Mouse (Mus musculus) embryonic facial prominence, embryonic 11.5 days (tissue): ENCODE results near the gene Crb3. TPM values are rescaled to one million over a fixed set of nuclear protein-coding genes. Genes with fewer than 3 reads are reported as not detected.

ENCODE experiments used
- ATAC-seq: fragments of 200-750 bp; cut with Nextera tagmentation; replicated peaks from 2 replicates; pipeline ENCODE4 v1.8.0; 2017; ENCODE audit warnings: low read depth; ENCODE audit not compliant: insufficient number of reproducible peaks, low FRiP score, low TSS enrichment
- DNase-seq: peaks from one replicate; pipeline ENCODE4 v3.0.0-alpha.2; 2015; ENCODE audit warnings: low spot score
- H3K27ac ChIP-seq: fragments of 300-500 bp; sonication (generic); replicated peaks from 2 replicates; pipeline ENCODE4 v1.5.1; 2014; ENCODE audit warnings: mild to moderate bottlenecking, low read depth, low read length, control low read depth
- H3K27me3 ChIP-seq: fragments of 300-500 bp; sonication (generic); 2 replicates; pipeline ENCODE4 v1.6.1; 2014; ENCODE audit warnings: mild to moderate bottlenecking, low read length, moderate library complexity, mixed read lengths; ENCODE audit not compliant: control insufficient read depth, insufficient read depth
- H3K36me3 ChIP-seq: fragments of 300-500 bp; sonication (generic); replicated peaks from 2 replicates; pipeline ENCODE4 v1.6.1; 2014; ENCODE audit warnings: low read depth, mild to moderate bottlenecking, low read length, moderate library complexity, mixed read lengths; ENCODE audit not compliant: control insufficient read depth, insufficient read depth
- H3K4me1 ChIP-seq: fragments of 300-500 bp; sonication (generic); 2 replicates; pipeline ENCODE4 v1.6.1; 2014; ENCODE audit warnings: low read length, mixed read lengths; ENCODE audit not compliant: control insufficient read depth, insufficient read depth
- H3K4me2 ChIP-seq: fragments of 300-500 bp; sonication (generic); 2 replicates; pipeline ENCODE4 v1.6.1; 2014; ENCODE audit warnings: low read depth, mild to moderate bottlenecking, control low read depth, low read length, moderate library complexity
- H3K4me3 ChIP-seq: fragments of 300-500 bp; sonication (generic); 2 replicates; pipeline ENCODE4 v1.5.1; 2014; ENCODE audit warnings: low read depth, low read length, control low read depth
- H3K9ac ChIP-seq: fragments of 300-500 bp; sonication (generic); replicated peaks from 2 replicates; pipeline ENCODE4 v1.6.1; 2014; ENCODE audit warnings: mild to moderate bottlenecking, control low read depth, low read length
- H3K9me3 ChIP-seq: fragments of 300-500 bp; sonication (generic); replicated peaks from 2 replicates; pipeline ENCODE4 v1.6.1; 2016; ENCODE audit warnings: mild to moderate bottlenecking, low read length, inconsistent platforms, mixed read lengths; ENCODE audit not compliant: control insufficient read depth
- WGBS: fragments of 180-500 bp; shearing (Covaris S2); extraction: QIAGEN DNeasy Blood & Tissue Kit; methylation state at CpG from one replicate; pipeline ENCODE4 v1.1.7; 2014; 5-methylcytosine and 5-hydroxymethylcytosine counted together
- polyA plus RNA-seq: library from polyadenylated mRNA; unstranded; fragments of >200 nt; fragmentation: Nextera tagmentation; extraction: Ambion mirVana; gene quantifications from 2 replicates; pipeline ENCODE4 v1.2.1, GENCODE M21; 2014

Crb3 gene
- polyA plus RNA-seq, 1 experiment from 2014 or later = 5.1 TPM

DNA sequence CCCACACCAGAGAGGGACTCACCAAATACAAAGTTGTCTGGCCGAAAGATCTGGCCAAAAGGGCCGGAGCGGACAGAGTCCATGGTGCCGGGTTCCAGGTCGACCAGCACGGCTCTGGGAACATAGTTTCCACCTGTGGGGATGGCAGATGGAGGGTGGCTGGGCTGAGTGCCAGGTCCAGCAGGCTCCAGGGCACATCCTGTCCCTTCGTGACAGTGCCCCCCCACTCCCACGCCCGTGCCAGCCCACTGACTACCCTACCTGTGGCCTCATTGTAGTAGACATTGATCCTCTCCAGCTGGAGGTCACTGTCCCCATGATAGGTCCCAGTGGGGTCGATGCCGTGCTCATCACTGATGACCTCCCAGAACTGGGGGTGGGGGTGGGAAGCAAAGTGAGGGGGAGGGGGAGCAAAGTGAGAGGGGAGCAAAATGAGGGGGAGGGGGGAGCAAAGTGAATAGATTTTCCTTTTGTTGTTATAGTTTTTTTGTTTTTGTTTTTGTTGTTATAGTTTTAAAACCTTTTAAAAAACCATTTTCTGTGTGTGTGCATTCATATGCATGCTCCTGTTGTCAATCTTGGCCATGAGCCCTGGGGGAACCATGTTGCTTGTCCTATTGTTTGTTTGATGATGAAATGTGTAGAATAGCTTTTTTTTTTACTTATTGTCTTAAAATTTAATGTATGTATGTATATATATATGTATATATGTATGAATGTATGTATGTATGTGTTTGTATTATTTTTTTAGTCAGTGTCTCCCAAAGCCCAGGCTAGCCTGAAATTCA lies 27.3 kb downstream of the Crb3 start:
- 85% methylated on average over 11 of the region's 11 CpGs for WGBS
- H3K27me3 ChIP-seq = peaks cover 7% of the 10 kb centered on the region; the same call in 1 of the 2 replicates
- no peak overlapping the region for H3K27ac ChIP-seq
- H3K4me2 ChIP-seq = no peak overlapping the region
- no peaks in the 10 kb centered on the region for H3K9me3 ChIP-seq
- no peak overlapping the region for H3K9ac ChIP-seq
- no peaks in the 10 kb centered on the region for H3K36me3 ChIP-seq
- DNase-seq (no peak), ATAC-seq (no peak)
- H3K4me3 ChIP-seq = no peak overlapping the region
- no peaks in the 10 kb centered on the region for H3K4me1 ChIP-seq

DNA sequence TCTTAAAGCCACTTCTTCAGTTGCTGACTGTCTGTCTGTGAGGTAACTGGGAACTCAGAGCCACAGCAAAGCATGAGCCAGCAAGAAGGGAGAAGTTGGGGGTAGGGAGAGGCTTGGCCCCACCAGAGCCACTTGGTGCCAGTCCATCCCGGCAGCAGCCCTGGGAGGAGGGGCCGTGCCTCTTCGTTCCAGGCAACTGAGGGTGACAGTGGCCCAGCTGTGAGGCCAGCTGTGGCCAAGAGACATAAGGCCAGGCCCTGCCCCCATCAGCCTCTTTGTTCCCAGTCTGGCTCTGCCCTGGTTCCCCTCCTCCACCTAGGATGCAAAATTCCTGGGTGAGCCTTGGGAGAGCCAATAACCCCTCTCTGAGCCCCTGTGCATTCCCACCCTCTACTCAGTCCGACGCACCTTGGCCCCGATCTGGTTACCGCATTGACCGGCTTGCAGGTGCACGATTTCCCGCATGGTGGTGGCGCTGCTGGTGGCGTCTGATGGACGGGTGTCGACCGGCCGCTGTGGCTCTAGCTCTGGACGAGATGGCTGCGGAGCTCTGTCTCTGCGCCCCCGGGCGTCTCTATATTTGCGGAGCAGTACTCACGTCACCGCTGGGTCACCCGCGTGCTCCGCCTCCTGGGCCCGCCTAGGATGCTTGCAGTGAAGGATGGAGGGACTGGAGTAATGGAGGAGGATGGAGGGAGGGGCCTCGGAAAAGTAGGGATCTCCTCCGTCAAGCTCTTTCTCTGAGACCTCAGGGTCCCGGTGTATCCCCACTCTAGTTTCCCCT lies 28.3 kb downstream of the Crb3 start, which contains the start of gene Tubb4a:
Gene Tubb4a (minus strand): TSS at position 734 of the 784 bp plus-strand sequence.
- peak within 1 kb of the TSS; percentile 54 for H3K9ac ChIP-seq
- under 1% methylated on average over 31 of the region's 31 CpGs for WGBS
- peak within 1 kb of the TSS; percentile 39 for H3K4me2 ChIP-seq
- H3K27ac ChIP-seq = no peak within 1 kb of the TSS
- no peaks in the 10 kb centered on the region for H3K36me3 ChIP-seq
- DNase-seq = peak; percentile 65
- H3K27me3 ChIP-seq = peaks cover 7% of the 10 kb centered on the region; the same call in 1 of the 2 replicates
- H3K4me3 ChIP-seq = peak within 1 kb of the TSS; percentile 36
- no peaks in the 10 kb centered on the region for H3K9me3 ChIP-seq
- no peaks in the 10 kb centered on the region for H3K4me1 ChIP-seq
- peak; percentile 74 for ATAC-seq

DNA sequence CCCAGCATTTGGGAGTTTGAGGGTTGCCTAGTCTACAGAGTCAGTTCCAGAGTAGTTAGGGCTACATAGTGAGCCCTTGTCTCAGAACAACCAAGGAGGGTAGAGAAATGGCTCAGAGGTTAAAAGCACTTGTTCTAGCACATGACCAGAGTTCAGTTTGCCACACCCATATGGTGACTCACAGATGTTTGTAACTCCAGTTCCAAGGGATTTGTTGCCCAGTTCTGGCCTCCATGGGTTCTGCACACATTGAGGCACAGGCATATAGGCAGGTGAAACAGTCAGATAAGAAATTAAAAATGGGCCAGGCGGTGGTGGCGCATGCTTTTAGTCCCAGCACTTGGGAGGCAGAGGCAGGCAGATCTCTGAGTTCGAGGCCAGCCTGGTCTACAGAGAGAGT lies 35.3 kb downstream of the Crb3 start:
- Histone ChIP-seq H3K4me1 (no peaks in the 10 kb centered on the region), H3K36me3 (no peaks in the 10 kb centered on the region), H3K4me3 (no peak overlapping the region), H3K27me3 (no peaks in the 10 kb centered on the region), H3K9ac (no peak overlapping the region), H3K9me3 (no peaks in the 10 kb centered on the region), H3K4me2 (no peak overlapping the region), H3K27ac (no peak overlapping the region)
- 96% methylated on average over 3 of the region's 3 CpGs for WGBS
- DNase-seq (no peak), ATAC-seq (no peak)

DNA sequence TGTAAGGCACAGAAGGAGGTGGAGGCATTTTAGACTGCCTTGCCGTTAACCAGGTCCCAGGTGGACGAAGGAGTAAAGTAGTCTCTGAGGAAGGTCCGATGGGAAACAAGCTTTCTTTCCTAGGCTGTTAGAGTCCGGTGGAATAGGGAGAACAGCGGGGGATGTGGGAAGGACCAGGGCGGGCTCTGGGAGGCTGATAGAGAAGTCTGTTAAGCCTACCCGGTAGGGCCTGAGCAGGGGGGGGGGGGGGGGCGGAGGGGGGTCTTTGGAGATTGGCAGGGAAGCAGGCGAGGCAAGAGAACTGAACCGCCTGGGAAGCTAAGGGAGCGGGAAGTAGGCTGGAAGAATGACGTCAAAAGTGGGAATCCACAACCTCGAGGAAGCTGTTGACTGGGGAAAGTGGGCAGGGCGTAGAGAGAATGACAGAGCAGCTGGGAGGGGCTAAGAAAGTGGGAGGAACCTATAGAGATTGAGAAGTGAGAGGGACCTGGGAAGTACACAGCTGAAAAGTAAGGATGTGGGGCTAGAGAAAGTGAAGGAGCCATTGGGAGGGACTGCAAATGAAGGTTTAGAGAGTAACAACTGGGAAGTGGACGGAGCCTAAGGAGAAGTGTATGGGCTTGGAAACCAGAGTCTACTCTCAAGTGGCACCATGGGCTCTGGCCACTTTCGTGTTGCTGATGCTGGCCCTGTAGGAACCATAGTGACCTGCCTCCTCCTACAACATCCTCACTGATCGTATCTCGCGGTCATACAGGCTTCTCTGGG lies 37.1 kb downstream of the Crb3 start:
- Histone ChIP-seq H3K4me3 (no peak overlapping the region), H3K4me1 (no peaks in the 10 kb centered on the region)

DNA sequence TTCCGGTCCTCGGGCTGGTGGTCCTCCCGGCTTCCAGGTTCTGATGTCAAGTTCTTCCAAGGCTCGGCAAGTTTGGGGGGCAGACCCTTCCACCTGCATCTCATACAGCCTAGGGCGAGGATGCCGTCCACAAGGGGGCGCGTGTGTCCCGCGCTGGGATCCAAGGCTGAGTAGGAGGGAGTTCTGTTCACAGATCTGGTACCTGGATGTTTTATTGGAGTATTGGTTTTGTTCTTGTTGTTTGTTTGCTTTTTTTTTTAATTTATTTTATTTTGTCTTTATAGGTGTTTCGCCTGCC lies 37.7 kb downstream of the Crb3 start:
- DNase-seq = peak; percentile 81
- Histone ChIP-seq H3K4me2 (peak overlapping the region; percentile 17; the same call in 1 of the 2 replicates), H3K4me3 (no peak overlapping the region), H3K36me3 (no peaks in the 10 kb centered on the region), H3K27me3 (no peaks in the 10 kb centered on the region), H3K27ac (no peak overlapping the region), H3K9ac (no peak overlapping the region), H3K9me3 (no peaks in the 10 kb centered on the region), H3K4me1 (no peaks in the 10 kb centered on the region)
- under 1% methylated on average over 11 of the region's 11 CpGs for WGBS
- ATAC-seq = peak; percentile 83

More for the DNA sequence above, 37.1 kb downstream of the Crb3 start:
- Histone ChIP-seq H3K9ac (no peak overlapping the region), H3K9me3 (no peaks in the 10 kb centered on the region), H3K27ac (no peak overlapping the region), H3K36me3 (no peaks in the 10 kb centered on the region), H3K4me2 (peak overlapping the region; percentile 29), H3K27me3 (no peaks in the 10 kb centered on the region)
- WGBS = 2% methylated on average over 18 of the region's 19 CpGs
- ATAC-seq = peak; percentile 63
- DNase-seq = peak; percentile 56

DNA sequence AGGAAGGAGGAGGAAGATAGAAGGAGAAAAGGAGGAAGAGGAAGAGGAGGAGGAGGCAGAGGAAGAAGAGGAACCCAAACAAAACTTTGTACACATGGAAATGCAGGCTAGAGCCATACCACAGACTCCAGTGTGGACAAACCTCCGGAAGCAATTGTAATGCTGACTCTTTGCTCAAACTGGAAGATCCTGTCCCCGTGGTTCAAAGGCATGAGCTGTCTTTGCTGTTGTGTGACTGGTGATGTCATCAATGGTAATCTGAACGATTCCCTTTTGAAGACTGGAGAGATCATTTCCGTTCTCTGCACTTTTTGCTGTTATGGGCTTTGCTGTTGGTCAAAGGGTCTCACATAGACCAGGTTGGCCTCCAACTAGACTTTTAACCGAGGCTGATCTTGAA lies 39.4 kb downstream of the Crb3 start:
- WGBS = 81% methylated on average over 5 of the region's 5 CpGs
- no peak for DNase-seq
- no peak overlapping the region for H3K9ac ChIP-seq

DNA sequence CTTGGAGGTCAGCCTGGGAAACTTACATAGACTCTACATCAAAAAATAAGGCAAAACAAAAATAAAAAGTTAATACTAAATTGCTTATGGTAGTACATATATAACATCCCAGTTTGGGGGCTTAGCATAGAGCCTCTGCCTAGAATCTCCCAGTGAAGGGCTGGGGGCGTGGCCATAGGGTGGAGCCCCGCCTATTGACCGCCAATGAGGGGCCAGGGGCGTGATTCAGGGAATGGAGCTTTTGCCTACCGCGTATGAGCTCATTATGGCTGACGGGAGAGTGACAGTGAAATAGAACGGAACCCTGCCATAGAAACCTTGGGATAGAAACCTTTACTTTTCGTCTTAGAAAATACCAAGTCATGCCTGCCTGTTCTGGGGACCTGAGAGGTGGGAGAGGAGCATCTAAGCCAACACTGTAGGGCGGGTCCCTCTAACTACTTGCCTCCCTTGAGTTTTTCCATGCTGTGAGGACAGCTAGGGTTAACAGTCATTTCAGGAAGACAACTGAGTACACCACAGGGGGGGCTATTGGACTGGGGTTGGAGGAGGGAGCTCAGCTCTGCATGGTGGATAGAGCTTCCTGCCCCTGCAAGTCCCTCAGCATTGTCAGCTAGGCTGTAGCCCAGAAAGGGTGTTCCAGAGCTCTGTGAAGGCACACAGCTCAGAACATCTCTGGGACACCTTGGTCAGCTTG lies 40.9 kb downstream of the Crb3 start:
- 4% methylated on average over 10 of the region's 10 CpGs for WGBS
- H3K9ac ChIP-seq = no peak overlapping the region
- no peaks in the 10 kb centered on the region for H3K9me3 ChIP-seq
- DNase-seq = peak; percentile 44
- H3K4me1 ChIP-seq = no peaks in the 10 kb centered on the region
- no peaks in the 10 kb centered on the region for H3K27me3 ChIP-seq
- H3K4me3 ChIP-seq = no peak overlapping the region
- ATAC-seq = no peak
- H3K36me3 ChIP-seq = no peaks in the 10 kb centered on the region
- H3K4me2 ChIP-seq = no peak overlapping the region
- no peak overlapping the region for H3K27ac ChIP-seq

More for the DNA sequence above, 39.4 kb downstream of the Crb3 start:
- Histone ChIP-seq H3K4me1 (no peaks in the 10 kb centered on the region), H3K9me3 (no peaks in the 10 kb centered on the region), H3K4me2 (no peak overlapping the region), H3K4me3 (no peak overlapping the region), H3K36me3 (no peaks in the 10 kb centered on the region), H3K27ac (no peak overlapping the region), H3K27me3 (no peaks in the 10 kb centered on the region)
- no peak for ATAC-seq
